Mouse (Mus musculus): ENCODE data around the gene Krt39. TPM values are rescaled to one million over a fixed set of nuclear protein-coding genes. Genes with fewer than 3 reads are reported as not detected.

Krt39 gene
- total and polyA plus RNA-seq, 3 experiments, result not detected

DNA sequence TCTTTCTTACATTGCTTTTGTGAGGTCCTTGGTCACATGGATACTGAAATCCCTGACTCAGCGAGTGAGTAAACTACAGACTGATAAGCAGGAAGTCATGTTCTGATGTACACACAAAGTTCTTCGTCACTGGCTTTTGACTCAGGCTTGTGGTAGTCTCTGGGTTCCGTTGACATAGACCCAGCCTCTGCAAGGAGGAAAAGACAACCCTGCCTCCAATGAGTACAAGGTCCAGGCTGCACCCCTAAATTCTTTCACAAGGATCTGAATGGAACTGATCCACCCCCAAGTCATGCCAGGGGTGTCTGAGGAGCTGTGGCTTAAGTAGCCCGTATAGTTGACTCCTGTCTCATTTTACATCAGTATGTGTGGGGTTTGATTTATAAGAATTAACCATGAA is 24.7 kb downstream of the Krt39 start:
- Histone ChIP-seq H3K27ac (no peak overlapping the region), H3K4me3 (no peak overlapping the region), H3K27me3 (ENCODE audit: control insufficient read depth, insufficient read depth, low read length) (no peaks in the 10 kb centered on the region), H3K9ac (ENCODE audit: low read depth, low read length) (no peak overlapping the region), H3K4me1 (ENCODE audit: control insufficient read depth, insufficient read depth, low read length) (no peaks in the 10 kb centered on the region), H3K79me2 (replicated peaks; ENCODE audit: control insufficient read depth, insufficient read depth, low read length) (no peaks in the 10 kb centered on the region), H3K36me3 (ENCODE audit: control insufficient read depth, insufficient read depth, low read length) (no peaks in the 10 kb centered on the region)
- no peak for TF ChIP-seq CTCF (IDR thresholded peaks at IDR 0.05)
- no peak for TF ChIP-seq EP300 (IDR thresholded peaks at IDR 0.05; ENCODE audit: insufficient read depth, low read depth, low read length)
- no peak for TF ChIP-seq POLR2A (IDR thresholded peaks at IDR 0.05; ENCODE audit: insufficient read depth, low read depth, low read length)
- intact Hi-C loops (cut with DNase I), result no loop called here
- DNase-seq, result no peak
- WGBS, result 59% methylated on average over 4 of the region's 4 CpGs

DNA sequence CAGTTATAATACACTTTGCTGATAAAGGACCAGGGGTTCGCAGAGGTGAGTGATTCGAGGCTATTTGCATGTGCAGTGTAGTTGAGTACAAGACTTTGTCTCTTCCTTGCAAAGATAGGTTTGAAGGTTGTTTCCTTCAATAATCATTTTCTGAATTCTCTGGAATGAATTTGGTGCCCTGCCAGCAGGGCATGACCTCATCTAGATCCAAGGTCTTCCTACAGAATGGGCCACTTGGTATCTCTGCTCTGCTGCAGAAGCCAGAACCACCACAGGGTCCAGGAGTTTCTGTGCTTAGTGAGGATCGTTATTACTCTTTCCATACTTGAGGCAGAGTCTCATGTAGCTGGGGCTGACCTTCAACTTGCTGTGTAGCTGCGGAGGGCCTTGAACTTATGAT is 26.4 kb downstream of the Krt39 start:
- DNase-seq, result no peak
- WGBS, result 76% methylated on average over 4 of the region's 4 CpGs
- Histone ChIP-seq H3K4me1 (ENCODE audit: control insufficient read depth, insufficient read depth, low read length) (no peaks in the 10 kb centered on the region), H3K27ac (no peak overlapping the region), H3K9ac (ENCODE audit: low read depth, low read length) (no peak overlapping the region), H3K79me2 (replicated peaks; ENCODE audit: control insufficient read depth, insufficient read depth, low read length) (no peaks in the 10 kb centered on the region), H3K27me3 (ENCODE audit: control insufficient read depth, insufficient read depth, low read length) (no peaks in the 10 kb centered on the region), H3K4me3 (no peak overlapping the region), H3K36me3 (ENCODE audit: control insufficient read depth, insufficient read depth, low read length) (no peaks in the 10 kb centered on the region)
- TF ChIP-seq EP300 (IDR thresholded peaks at IDR 0.05; ENCODE audit: insufficient read depth, low read depth, low read length) (no peak), POLR2A (IDR thresholded peaks at IDR 0.05; ENCODE audit: insufficient read depth, low read depth, low read length) (no peak), CTCF (IDR thresholded peaks at IDR 0.05) (no peak)
- intact Hi-C loops (cut with DNase I), result no loop called here

DNA sequence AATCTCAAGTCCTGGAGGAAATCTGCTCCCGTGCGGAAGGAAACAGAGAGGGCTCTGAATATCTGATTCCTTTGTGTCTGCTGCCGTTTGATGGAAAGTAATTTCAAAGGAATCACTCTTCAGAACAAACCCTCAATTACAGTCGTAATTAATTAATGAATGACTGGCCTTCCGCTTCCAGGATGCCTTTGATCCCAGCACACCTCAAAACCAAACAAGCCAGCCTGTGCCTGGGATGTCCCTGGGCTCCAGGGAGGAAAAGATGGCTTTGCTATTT is 27.6 kb downstream of the Krt39 start:
- intact Hi-C loops (cut with DNase I), result no loop called here
- no peak for DNase-seq
- Histone ChIP-seq H3K36me3 (ENCODE audit: control insufficient read depth, insufficient read depth, low read length) (no peaks in the 10 kb centered on the region), H3K27me3 (ENCODE audit: control insufficient read depth, insufficient read depth, low read length) (no peaks in the 10 kb centered on the region), H3K4me3 (no peak overlapping the region), H3K9ac (ENCODE audit: low read depth, low read length) (no peak overlapping the region), H3K79me2 (replicated peaks; ENCODE audit: control insufficient read depth, insufficient read depth, low read length) (no peaks in the 10 kb centered on the region), H3K27ac (no peak overlapping the region), H3K4me1 (ENCODE audit: control insufficient read depth, insufficient read depth, low read length) (no peaks in the 10 kb centered on the region)
- TF ChIP-seq POLR2A (IDR thresholded peaks at IDR 0.05; ENCODE audit: insufficient read depth, low read depth, low read length), result no peak
- no peak for TF ChIP-seq CTCF (IDR thresholded peaks at IDR 0.05)
- no peak for TF ChIP-seq EP300 (IDR thresholded peaks at IDR 0.05; ENCODE audit: insufficient read depth, low read depth, low read length)
- 51% methylated on average over 5 of the region's 5 CpGs for WGBS

DNA sequence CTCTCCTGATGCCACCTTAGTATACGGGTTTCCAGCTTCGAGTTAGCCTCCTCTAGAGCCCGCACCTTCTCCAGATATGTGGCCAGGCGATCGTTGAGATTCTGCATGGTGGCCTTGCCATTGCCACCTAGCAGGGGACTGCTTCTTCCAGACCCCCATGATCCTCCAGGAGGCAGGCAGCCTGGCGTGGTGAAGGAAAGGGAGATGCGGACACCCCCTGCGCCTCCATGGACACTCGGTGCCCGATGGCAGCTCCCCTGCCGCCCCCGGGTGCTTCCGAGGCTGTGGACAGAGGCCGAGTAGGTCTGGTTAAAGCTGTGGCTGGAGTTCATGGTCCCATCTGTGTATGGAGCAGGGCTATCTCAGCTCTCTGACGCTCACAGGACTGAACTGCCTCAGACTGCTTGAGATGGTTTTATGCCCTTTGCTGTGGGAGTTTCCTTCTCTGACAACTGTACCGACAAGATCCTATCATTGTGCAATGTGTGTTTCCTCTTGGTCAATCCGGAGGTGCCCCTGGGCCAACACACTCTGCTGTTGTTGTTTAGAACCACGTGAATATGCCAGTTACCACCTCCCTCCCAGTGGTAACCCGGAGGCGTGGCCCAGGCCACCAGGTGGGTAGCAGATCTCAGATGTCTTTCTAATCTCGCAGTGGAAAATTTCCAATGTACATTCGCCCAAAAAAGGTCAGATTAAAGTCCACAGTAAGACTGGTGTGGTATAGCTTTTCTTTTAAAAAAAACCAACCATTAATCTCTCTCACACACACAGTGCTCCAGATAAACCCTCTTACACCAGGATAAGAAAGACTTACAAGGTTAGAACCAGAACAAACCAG is 28.2 kb downstream of the Krt39 start, which contains the start of gene Krt23:
Krt23 (minus strand) TSS at position 405 of the 841 bp plus-strand sequence.
- intact Hi-C loops (cut with DNase I), result no loop called here
- Histone ChIP-seq H3K9ac (ENCODE audit: low read depth, low read length) (no peak within 1 kb of the TSS), H3K4me3 (no peak within 1 kb of the TSS), H3K27me3 (ENCODE audit: control insufficient read depth, insufficient read depth, low read length) (no peaks in the 10 kb centered on the region), H3K36me3 (ENCODE audit: control insufficient read depth, insufficient read depth, low read length) (no peaks in the 10 kb centered on the region), H3K4me1 (ENCODE audit: control insufficient read depth, insufficient read depth, low read length) (no peaks in the 10 kb centered on the region), H3K79me2 (replicated peaks; ENCODE audit: control insufficient read depth, insufficient read depth, low read length) (no peaks in the 10 kb centered on the region), H3K27ac (no peak within 1 kb of the TSS)
- 64% methylated on average over 22 of the region's 22 CpGs for WGBS
- no peak for DNase-seq
- TF ChIP-seq CTCF (IDR thresholded peaks at IDR 0.05), result no peak
- no peak for TF ChIP-seq EP300 (IDR thresholded peaks at IDR 0.05; ENCODE audit: insufficient read depth, low read depth, low read length)
- no peak for TF ChIP-seq POLR2A (IDR thresholded peaks at IDR 0.05; ENCODE audit: insufficient read depth, low read depth, low read length)

- Histone ChIP-seq H3K9ac (ENCODE audit: low read depth, low read length) (no peak overlapping the region), H3K27ac (no peak overlapping the region), H3K4me3 (no peak overlapping the region), H3K36me3 (ENCODE audit: control insufficient read depth, insufficient read depth, low read length) (no peaks in the 10 kb centered on the region), H3K79me2 (replicated peaks; ENCODE audit: control insufficient read depth, insufficient read depth, low read length) (no peaks in the 10 kb centered on the region), H3K4me1 (ENCODE audit: control insufficient read depth, insufficient read depth, low read length) (no peaks in the 10 kb centered on the region), H3K27me3 (ENCODE audit: control insufficient read depth, insufficient read depth, low read length) (no peaks in the 10 kb centered on the region)
- no peak for DNase-seq
- intact Hi-C loops (cut with DNase I), result no loop called here
- WGBS, result 65% methylated on average over 8 of the region's 8 CpGs
- no peak for TF ChIP-seq CTCF (IDR thresholded peaks at IDR 0.05)
- no peak for TF ChIP-seq EP300 (IDR thresholded peaks at IDR 0.05; ENCODE audit: insufficient read depth, low read depth, low read length)
- no peak for TF ChIP-seq POLR2A (IDR thresholded peaks at IDR 0.05; ENCODE audit: insufficient read depth, low read depth, low read length)
These were observed 30.1 kb downstream of the Krt39 start for GRCm38 (mm10) chr11:99491040-99491439.

GRCm38 (mm10) chr11:99490624-99491023 is 30.5 kb downstream of the Krt39 start:
- intact Hi-C loops (cut with DNase I), result no loop called here
- no peak for DNase-seq
- H3K79me2 ChIP-seq (replicated peaks; ENCODE audit: control insufficient read depth, insufficient read depth, low read length), result no peaks in the 10 kb centered on the region
- H3K36me3 ChIP-seq (ENCODE audit: control insufficient read depth, insufficient read depth, low read length), result no peaks in the 10 kb centered on the region
- no peak overlapping the region for H3K4me3 ChIP-seq
- 52% methylated on average over 4 of the region's 4 CpGs for WGBS
- no peak overlapping the region for H3K9ac ChIP-seq (ENCODE audit: low read depth, low read length)
- TF ChIP-seq CTCF (IDR thresholded peaks at IDR 0.05) (no peak), POLR2A (IDR thresholded peaks at IDR 0.05; ENCODE audit: insufficient read depth, low read depth, low read length) (no peak), EP300 (IDR thresholded peaks at IDR 0.05; ENCODE audit: insufficient read depth, low read depth, low read length) (no peak)
- H3K4me1 ChIP-seq (ENCODE audit: control insufficient read depth, insufficient read depth, low read length), result no peaks in the 10 kb centered on the region
- no peaks in the 10 kb centered on the region for H3K27me3 ChIP-seq (ENCODE audit: control insufficient read depth, insufficient read depth, low read length)
- no peak overlapping the region for H3K27ac ChIP-seq

All from heart, adult 2 months (tissue).